Mouse (Mus musculus) urinary bladder, postnatal 10 days (tissue): Measurements from ENCODE around the gene Zdhhc18.
"Not testable (repeated sequence)": the region's sequence is repeated elsewhere in the genome, so short reads cannot be mapped to it uniquely, and the experiment has no call there.

Source experiments
- DNase-seq: peaks from one replicate; pipeline ENCODE4 v3.0.0; 2022; ENCODE audit warnings: low spot score

Gene Zdhhc18

DNA sequence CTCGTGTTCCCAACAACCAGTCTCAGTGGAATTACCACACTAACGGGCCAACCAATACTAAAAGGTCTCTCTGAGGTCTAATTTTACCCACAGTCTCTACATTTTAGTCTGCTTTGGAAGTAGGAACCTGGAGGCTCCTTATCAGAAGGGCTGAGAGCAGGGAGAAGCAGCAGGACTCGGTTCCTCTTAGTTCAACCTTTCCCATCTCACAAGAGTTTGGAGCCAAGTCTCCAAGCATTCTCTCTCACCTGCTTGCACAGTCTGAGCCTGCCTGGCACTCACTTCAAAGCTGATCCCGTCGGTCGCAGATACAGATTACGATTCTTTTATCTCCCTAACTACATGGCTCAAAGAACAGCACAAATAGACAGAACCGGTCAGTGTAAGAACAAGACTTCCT lies 13.0 kb upstream of the Zdhhc18 start:
- DNase-seq, result no peak

DNA sequence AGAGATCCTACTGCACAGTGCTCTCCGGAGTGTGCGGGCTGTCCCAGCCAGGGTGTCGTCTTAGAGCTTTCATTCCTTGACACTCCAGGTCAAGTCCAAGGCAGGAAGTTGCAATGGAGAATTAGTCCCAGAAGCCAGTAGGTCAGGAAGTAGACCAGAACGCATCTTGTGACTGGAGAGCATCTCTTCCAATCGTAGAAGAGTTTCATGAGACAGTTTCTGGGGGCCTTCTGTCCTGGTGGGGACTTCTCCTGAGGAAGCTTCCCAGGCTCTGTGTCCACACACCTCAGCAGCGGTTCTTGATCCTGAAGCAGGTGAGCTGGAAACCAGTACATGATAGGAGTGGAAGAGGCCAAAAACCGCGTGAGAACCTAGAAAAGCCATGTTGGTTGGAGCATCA lies 12.5 kb upstream of the Zdhhc18 start:
- DNase-seq, result no peak

DNA sequence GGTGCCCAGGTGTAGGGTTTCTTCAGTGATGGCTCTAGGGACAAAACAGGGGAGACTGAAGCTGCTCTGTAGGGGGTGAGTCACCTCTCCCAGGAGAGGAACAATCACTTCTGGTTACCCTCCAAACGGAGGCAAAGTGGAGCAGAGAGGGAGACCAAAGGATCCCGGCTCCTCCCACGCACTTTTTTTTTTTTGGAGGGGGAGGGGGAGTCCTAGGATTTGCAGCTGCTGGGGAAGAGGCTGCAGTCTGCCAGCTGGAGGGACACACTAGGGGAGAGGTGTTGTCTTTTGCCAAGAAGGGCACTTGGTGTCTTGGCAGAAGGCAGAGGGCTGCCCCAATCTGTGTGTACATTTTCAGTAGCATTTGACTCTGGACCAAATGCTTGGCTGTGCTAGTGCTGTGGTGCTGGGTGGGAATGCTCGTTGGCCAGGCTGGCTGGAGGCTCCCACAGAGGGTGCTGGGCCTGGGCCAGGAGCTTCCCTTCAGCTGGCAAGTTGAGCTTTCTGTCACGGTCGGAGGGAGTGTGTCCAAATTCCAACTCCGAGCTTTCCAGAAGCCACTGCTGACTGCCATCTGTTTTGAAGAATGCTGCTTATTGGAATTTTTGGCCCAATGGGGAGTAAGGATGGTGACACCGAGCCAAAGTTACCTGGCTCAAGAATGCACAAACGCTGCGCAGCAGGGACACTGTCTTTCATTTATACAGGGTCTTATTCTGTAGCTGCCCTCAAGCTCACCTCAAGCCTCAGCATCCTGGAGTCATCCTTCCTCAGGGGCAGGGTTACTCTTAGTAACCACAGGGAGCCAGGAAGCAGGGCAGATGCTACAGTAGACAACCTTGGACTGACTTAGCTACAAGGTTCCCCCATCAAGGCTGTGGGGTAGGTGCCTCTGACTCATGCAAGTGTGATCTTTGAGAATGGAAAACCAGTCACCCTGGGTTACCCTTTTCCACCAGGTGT lies 10.5 kb upstream of the Zdhhc18 start:
- DNase-seq, result no peak

GRCm38 (mm10) chr4:133659497-133660192 lies 9.7 kb upstream of the Zdhhc18 start:
- no peak for DNase-seq

DNA sequence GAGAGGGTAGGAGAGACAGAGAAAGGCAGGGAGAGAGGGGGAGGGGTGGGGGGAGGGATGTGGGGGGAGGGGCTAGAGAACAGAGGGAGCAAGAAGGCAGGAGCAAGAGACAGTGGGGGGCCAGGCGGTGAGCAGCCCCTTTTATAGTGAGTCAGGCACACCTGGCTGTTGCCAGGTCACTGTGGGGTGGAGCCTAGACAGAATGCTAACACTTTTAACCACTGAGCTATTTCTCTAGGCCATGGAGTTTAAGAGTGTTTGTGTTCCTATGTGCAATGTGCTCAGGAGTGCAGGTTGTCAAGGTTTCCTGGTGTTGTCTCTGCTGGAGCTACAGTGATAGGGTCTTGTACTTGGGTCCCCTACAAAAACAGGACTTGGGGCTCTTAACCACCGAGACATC lies 8.8 kb upstream of the Zdhhc18 start:
- no peak for DNase-seq

DNA sequence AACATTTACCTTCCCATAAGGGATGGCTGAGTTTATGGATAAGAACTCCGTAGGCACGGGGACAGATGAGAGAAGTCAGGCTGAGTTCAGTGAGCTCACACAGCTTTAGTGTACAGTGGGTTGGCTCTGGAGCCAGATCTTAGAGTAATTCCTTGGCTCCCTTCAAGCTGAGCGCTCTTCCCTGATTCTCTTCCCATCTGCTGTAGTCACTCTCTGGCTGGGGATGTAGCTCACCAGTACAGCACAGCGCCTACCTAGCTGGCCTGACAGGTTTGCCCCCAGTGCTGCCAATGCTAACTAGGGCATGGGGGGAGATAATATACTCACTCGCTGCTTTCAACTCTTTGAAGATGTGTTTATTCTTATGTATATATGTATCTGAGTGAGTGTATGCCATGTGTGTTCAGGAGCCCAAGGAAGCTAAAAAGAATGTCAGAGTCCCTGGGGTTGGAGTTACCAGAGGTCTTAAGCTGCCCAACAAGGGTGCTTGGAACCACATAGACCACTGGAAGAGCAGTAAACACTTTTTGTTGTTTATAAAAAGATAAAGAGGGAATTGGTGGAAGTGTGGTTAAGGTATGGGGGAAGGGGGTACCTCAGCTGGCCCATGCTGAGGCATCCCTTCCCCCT lies 8.0 kb upstream of the Zdhhc18 start:
- no peak for DNase-seq

DNA sequence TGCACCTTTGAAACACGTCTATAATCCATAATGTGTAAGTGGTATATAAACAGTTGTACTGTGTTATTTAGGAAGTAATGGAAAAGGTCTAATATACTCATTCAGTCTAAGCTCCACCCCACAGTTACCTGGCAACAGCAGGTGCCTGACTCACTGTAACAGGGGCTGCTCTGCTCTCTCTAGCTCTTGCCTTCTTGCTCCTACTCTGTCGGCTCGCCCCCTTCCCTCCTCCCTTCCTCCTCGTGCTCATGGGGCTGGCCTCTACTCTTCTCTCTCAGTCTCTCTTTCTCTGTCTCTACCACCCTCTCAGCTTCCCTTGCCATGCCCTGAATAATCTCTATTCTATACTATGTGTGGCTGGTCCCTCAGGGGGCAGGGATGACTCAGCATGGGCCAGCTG lies 7.0 kb upstream of the Zdhhc18 start:
- DNase-seq, result no peak

DNA sequence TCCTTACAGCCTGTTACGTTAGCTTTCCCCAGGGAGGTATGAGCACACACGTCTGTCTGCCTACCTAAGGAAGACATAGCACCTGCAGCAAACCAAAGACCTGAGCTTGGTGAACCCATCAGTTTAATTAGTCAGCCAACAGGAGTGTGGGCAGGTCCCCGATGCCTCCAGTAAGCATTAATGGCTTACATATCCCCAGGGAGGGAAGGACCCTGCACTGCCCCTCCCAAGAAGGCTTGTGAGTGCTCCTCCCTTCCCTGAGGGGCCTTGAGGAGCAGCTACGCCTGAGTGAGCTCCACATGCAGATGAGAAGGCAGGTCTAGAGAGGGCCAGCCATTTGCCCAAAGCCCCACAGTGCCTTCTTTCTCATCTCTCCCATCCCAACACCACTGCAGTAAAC lies 6.3 kb upstream of the Zdhhc18 start:
- DNase-seq, result no peak

- DNase-seq, result not testable (repeated sequence)
Measured at GRCm38 (mm10) chr4:133654070-133654469, 4.1 kb upstream of the Zdhhc18 start.

GRCm38 (mm10) chr4:133652746-133653145 lies 2.8 kb upstream of the Zdhhc18 start:
- DNase-seq, result no peak

GRCm38 (mm10) chr4:133651986-133652385 lies 2.0 kb upstream of the Zdhhc18 start:
- DNase-seq, result no peak

DNA sequence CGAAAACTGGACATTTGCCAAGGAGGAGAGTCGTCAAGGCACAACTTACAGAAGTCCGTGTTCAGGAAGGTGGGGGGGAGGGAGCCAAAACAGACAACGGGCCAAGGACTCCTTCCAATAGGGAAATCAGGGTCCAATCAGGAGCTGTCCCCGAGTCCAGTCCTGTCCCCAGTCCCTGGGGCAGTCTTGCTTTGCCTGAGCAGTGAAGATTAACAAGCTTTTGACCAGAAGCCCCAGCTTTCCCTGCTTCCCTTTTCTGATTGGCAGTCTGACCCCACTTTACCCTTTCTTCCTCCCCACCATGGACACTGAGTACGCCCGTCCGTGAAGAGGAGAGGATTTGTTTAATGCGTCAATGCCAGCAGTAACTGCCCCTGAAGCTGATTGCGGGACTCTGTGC lies 1.5 kb upstream of the Zdhhc18 start:
- DNase-seq, result no peak

DNA sequence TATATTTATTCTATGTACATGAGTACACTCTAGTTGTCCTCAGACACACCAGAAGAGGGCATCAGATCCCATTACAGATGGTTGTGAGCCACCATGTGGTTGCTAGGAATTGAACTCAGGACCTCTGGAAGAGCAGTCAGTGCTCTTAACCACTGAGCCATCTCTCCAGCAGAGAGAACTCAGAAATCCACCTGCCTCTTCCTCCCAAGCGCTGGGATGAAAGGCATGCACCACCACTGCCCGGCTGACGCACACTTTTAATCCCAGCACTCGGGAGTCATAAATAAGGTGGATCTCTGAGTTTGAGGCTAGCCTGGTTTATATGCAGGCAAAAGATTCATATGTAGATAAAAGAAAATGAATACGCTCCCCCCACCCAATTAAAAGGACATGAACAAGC lies 490 bp downstream of the Zdhhc18 start:
- not testable (repeated sequence) for DNase-seq

DNA sequence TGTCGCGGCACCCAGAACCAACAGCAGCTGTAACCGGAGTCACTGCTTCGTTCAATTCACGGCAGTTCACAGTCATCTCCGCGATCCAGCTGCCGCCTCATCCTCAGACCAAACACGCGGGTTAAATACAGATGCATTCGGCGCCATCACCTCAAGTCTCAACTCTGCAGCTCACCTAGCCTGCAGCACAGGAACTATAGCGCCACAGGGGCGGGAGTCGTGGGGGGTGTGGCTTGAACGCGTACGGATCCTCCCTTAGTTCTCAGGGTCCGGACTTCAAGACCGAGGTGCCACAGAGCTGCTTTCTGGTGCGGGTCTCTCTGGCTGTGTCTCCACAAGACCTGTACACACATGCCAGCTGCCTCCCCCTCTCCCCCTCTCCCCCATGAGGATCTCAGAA lies 4.3 kb downstream of the Zdhhc18 start:
- no peak for DNase-seq

GRCm38 (mm10) chr4:133645195-133645594 lies 4.8 kb downstream of the Zdhhc18 start:
- DNase-seq, result no peak

GRCm38 (mm10) chr4:133634043-133634410 lies 15.9 kb downstream of the Zdhhc18 start:
- no peak for DNase-seq

- peak; percentile 46 for DNase-seq
Measured at GRCm38 (mm10) chr4:133633332-133634042, 16.5 kb downstream of the Zdhhc18 start.

GRCm38 (mm10) chr4:133632483-133633327 lies 17.2 kb downstream of the Zdhhc18 start:
- DNase-seq, result no peak

DNA sequence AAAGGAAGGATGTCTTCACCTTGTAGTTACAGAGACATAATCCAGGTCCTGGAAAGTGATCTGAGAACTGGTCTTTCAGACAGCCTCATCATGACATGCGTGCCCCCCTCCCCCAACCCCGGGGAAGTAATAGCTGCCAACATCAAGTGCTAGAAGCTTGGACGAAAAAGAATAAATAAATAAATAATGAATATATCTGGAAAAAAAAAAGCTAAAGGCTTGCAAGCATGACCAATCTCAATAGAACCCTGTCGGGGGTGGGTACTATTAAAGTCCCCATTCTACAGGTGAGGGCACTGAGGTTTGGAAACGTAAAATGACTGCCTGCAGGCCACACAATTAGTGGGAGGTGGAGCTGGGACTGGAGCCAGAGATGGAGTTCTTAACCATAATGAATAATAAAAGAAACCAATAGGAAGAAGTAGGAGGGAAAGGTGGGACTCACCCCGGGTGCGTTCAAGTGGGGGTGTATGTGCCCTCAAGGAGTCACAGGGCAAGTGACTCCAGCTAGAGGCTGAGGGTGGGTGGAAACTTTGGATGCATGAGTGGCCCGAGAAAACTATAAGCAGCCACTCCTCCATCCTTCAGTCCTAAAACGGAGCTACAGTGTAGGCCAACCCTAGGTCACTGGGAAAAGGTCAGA lies 18.1 kb downstream of the Zdhhc18 start:
- DNase-seq, result no peak

GRCm38 (mm10) chr4:133631071-133631768 lies 18.7 kb downstream of the Zdhhc18 start:
- no peak for DNase-seq
